Mouse (Mus musculus) midbrain, postnatal 0 days (tissue): Measurements from ENCODE around the gene Sf3b3. TPM values are rescaled to one million over a fixed set of nuclear protein-coding genes. Genes with fewer than 3 reads are reported as not detected.

Experiments
- ATAC-seq: fragments of 200-750 bp; cut with Nextera tagmentation; 2 replicates; pipeline ENCODE4 v1.8.0; 2017; ENCODE audit warnings: moderate number of reproducible peaks, mild to moderate bottlenecking, moderate TSS enrichment, moderate library complexity; ENCODE audit not compliant: low FRiP score
- DNase-seq: peaks from one replicate; pipeline ENCODE4 v3.0.0-alpha.2; 2015; ENCODE audit warnings: low spot score
- H3K27ac ChIP-seq: fragments of 300-500 bp; sonication (generic); 2 replicates; pipeline ENCODE4 v1.5.1; 2014; ENCODE audit warnings: low read depth, mild to moderate bottlenecking, low read length, mixed read lengths
- H3K27me3 ChIP-seq: fragments of 300-500 bp; sonication (generic); 2 replicates; pipeline ENCODE4 v1.6.1; 2014; ENCODE audit warnings: low read length, control low read depth, mixed read lengths; ENCODE audit not compliant: insufficient read depth
- H3K36me3 ChIP-seq: fragments of 300-500 bp; sonication (generic); 2 replicates; pipeline ENCODE4 v1.6.1; 2014; ENCODE audit warnings: low read length, control low read depth, mixed read lengths; ENCODE audit not compliant: insufficient read depth
- H3K4me1 ChIP-seq: fragments of 300-500 bp; sonication (generic); 2 replicates; pipeline ENCODE4 v1.6.1; 2014; ENCODE audit warnings: mild to moderate bottlenecking, control low read depth, antibody characterized with exemption, low read length, mixed read lengths; ENCODE audit not compliant: insufficient read depth
- H3K4me2 ChIP-seq: fragments of 300-500 bp; sonication (generic); 2 replicates; pipeline ENCODE4 v1.6.1; 2014; ENCODE audit warnings: low read depth, mild to moderate bottlenecking, low read length, mixed read lengths; ENCODE audit not compliant: poor library complexity, severe bottlenecking
- H3K4me3 ChIP-seq: fragments of 300-500 bp; sonication (generic); 2 replicates; pipeline ENCODE4 v1.5.1; 2014; ENCODE audit warnings: low read depth, mild to moderate bottlenecking, low read length, moderate library complexity
- H3K9ac ChIP-seq: fragments of 300-500 bp; sonication (generic); replicated peaks from 2 replicates; pipeline ENCODE4 v1.6.1; 2014; ENCODE audit warnings: mild to moderate bottlenecking, low read length, moderate library complexity, mixed read lengths; ENCODE audit not compliant: poor library complexity, severe bottlenecking
- H3K9me3 ChIP-seq: fragments of 300-500 bp; sonication (generic); 2 replicates; pipeline ENCODE4 v1.6.1; 2016; ENCODE audit warnings: low read length, control low read depth
- CTCF ChIP-seq: IDR thresholded peaks from 2 replicates; pipeline ENCODE4 v1.5.1; 2016; ENCODE audit warnings: antibody characterized with exemption, mild to moderate bottlenecking
- whole genome bisulfite sequencing: fragments of 180-500 bp; shearing (Covaris S2); extraction: QIAGEN DNeasy Blood & Tissue Kit; methylation state at CpG from one replicate; pipeline ENCODE4 v1.1.7; 2014; 5-methylcytosine and 5-hydroxymethylcytosine counted together
- polyA plus RNA-seq: library from polyadenylated mRNA; unstranded; fragments of >200 nt; fragmentation: Nextera tagmentation; extraction: Ambion mirVana; gene quantifications from 2 replicates; pipeline ENCODE4 v1.2.1, GENCODE M21; 2015
- total RNA-seq: library from RNA; depleted of rRNA; stranded (reverse); fragments of >200 nt; gene quantifications from 2 replicates; pipeline ENCODE4 v1.2.3, GENCODE M21; 2014; rRNA removed

The Sf3b3 gene
- 82.9 and 93.2 TPM in 2 replicates for total RNA-seq
- polyA plus RNA-seq = 59.8 and 65.0 TPM in 2 replicates

DNA sequence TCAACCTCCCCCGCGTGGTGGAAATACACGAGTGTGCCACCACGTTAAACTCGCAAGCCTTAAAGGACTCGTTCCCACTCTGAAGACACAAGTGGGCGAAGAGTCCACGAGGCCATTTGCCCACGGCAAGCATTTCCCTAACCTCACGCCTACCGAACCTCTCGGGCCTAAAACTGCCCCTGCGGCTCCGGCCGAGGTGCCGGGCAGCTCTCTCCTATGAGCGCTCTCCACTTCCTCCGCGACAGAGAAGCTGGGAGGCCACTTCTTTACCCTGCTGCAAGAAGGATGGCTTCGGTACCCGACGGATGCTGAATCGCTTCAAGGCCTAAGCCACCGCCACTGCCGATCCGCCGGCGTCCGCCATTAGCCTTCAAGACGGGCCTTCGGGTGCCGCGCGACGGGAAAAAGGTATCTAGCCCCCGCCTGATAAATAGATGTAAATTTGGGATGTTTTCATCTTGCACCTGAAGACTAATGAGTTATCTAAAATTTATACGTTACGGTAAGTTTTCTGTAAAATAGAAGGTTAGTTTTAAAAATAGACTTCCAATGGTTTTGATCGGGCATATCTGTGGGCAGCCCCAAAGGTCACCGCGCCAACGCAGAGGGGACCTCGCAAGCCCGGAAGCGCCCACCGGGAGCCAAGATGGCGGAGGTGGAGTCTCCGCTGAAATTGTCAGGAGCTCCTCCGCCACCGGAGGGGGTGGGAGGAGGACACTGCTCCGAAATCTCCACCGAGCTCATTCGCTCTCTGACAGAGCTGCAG is at the start of gene Sf3b3, which contains the start of gene Cog4:
TSS of gene Sf3b3 (minus strand) at position 383 of the 766 bp plus-strand sequence.
TSS of gene Cog4 (plus strand) at position 196 of the 766 bp plus-strand sequence.
- Histone ChIP-seq H3K9ac (peak within 1 kb of the TSS; percentile 77), H3K4me2 (peak within 1 kb of the TSS; percentile 74), H3K27ac (peak within 1 kb of the TSS; percentile 90), H3K4me1 (peaks cover 4% of the 10 kb centered on the region; the same call in 1 of the 2 replicates), H3K9me3 (no peaks in the 10 kb centered on the region), H3K36me3 (peaks cover 32% of the 10 kb centered on the region), H3K27me3 (no peaks in the 10 kb centered on the region), H3K4me3 (peak within 1 kb of the TSS; percentile 62)
- WGBS = under 1% methylated on average over 53 of the region's 53 CpGs
- ATAC-seq = peak; percentile 88
- peak; percentile 90 for DNase-seq
- no peak; the same call in 1 of the 2 replicates for TF ChIP-seq CTCF

- no peaks in the 10 kb centered on the region for H3K4me1 ChIP-seq
- H3K9ac ChIP-seq = no peak overlapping the region
- peaks cover 11% of the 10 kb centered on the region for H3K36me3 ChIP-seq
- no peaks in the 10 kb centered on the region for H3K27me3 ChIP-seq
- WGBS = 94% methylated on average over 13 of the region's 13 CpGs
- H3K9me3 ChIP-seq = no peaks in the 10 kb centered on the region
- no peak overlapping the region for H3K4me2 ChIP-seq
- no peak overlapping the region for H3K27ac ChIP-seq
- H3K4me3 ChIP-seq = no peak overlapping the region
- no peak for TF ChIP-seq CTCF
- no peak for ATAC-seq
- DNase-seq = no peak
These were observed 49.2 kb upstream of the Sf3b3 start for GRCm38 (mm10) chr8:110895812-110896211.

- H3K4me2 ChIP-seq = no peak overlapping the region
- H3K4me1 ChIP-seq = no peaks in the 10 kb centered on the region
- no peak overlapping the region for H3K27ac ChIP-seq
- peaks cover 11% of the 10 kb centered on the region for H3K36me3 ChIP-seq
- DNase-seq (no peak), ATAC-seq (no peak)
- no peak overlapping the region for H3K9ac ChIP-seq
- H3K27me3 ChIP-seq = no peaks in the 10 kb centered on the region
- no peak for TF ChIP-seq CTCF
- H3K9me3 ChIP-seq = no peaks in the 10 kb centered on the region
- WGBS = 86% methylated on average over 8 of the region's 9 CpGs
- H3K4me3 ChIP-seq = no peak overlapping the region
These were observed 48.7 kb upstream of the Sf3b3 start for GRCm38 (mm10) chr8:110895254-110895653.

DNA sequence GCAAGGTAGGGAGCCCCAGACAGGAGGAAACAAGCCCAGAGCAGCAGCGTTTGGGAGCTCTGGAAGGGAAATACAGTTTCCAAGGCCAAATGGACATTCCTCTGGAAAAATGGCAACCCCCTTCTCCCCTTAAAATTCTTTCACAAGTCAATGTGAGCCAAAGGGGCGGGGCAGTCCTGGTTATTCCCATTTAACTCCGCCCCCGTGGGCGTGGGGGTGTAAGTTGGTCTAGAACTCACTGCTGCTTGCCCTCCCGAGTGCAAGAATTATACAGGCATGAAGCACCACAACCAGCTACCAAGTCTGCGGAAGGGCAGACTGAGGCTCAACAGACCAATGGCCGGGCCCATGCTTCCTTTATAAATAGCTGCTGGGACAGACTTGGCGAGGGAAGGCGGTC is 48.3 kb upstream of the Sf3b3 start:
- no peak for ATAC-seq
- Histone ChIP-seq H3K9me3 (no peaks in the 10 kb centered on the region), H3K4me3 (no peak overlapping the region), H3K4me1 (no peaks in the 10 kb centered on the region), H3K4me2 (no peak overlapping the region), H3K9ac (no peak overlapping the region), H3K27me3 (no peaks in the 10 kb centered on the region), H3K27ac (no peak overlapping the region), H3K36me3 (peaks cover 15% of the 10 kb centered on the region)
- 90% methylated on average over 10 of the region's 10 CpGs for WGBS
- DNase-seq = no peak
- no peak for TF ChIP-seq CTCF

GRCm38 (mm10) chr8:110892913-110893312 is 46.3 kb upstream of the Sf3b3 start:
- H3K27me3 ChIP-seq = no peaks in the 10 kb centered on the region
- no peaks in the 10 kb centered on the region for H3K9me3 ChIP-seq
- ATAC-seq (no peak), DNase-seq (no peak)
- no peak overlapping the region for H3K9ac ChIP-seq
- WGBS = 93% methylated on average over 2 of the region's 2 CpGs
- H3K4me2 ChIP-seq = no peak overlapping the region
- H3K4me1 ChIP-seq = no peaks in the 10 kb centered on the region
- no peak overlapping the region for H3K4me3 ChIP-seq
- no peak for TF ChIP-seq CTCF
- H3K36me3 ChIP-seq = peaks cover 18% of the 10 kb centered on the region
- H3K27ac ChIP-seq = no peak overlapping the region

GRCm38 (mm10) chr8:110892040-110892439 is 45.5 kb upstream of the Sf3b3 start:
- Histone ChIP-seq H3K27me3 (no peaks in the 10 kb centered on the region), H3K36me3 (peaks cover 18% of the 10 kb centered on the region), H3K4me1 (no peaks in the 10 kb centered on the region), H3K4me3 (no peak overlapping the region), H3K4me2 (no peak overlapping the region), H3K9me3 (no peaks in the 10 kb centered on the region), H3K9ac (no peak overlapping the region), H3K27ac (no peak overlapping the region)
- TF ChIP-seq CTCF = no peak
- no peak for DNase-seq
- ATAC-seq = no peak
- WGBS = 92% methylated on average over 7 of the region's 7 CpGs
